Comparison of ENCODE assay signal across 8 mouse cellular contexts in the genomic region with DNA sequence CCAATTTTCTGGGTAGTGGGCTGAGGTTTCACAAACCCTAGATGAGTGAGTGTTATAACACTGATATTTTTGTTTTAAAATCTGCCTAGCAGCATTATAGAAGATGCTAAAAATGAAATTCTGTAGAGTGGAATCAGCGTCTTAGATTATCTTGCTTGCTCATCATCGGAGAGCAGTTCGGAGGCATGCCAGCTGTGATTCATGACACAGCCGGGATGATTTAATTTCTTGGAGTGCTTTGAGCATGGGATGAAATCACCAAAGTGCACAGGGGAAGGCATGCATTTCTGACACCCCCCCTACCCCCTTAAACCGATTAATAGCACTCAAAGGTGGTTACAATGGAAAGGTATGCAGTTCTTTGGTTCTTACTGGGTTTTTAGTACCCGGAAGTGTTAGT. TPM values are rescaled to one million over a fixed set of nuclear protein-coding genes. Genes with fewer than 3 reads are reported as not detected.
DNase-seq lines count a peak whose midpoint lies in the region.

No protein-coding gene starts in this region.

- intact Hi-C loops in left cerebral cortex, postnatal 10 days (cut with DNase I) = no loop called here

- peak; percentile 44 for DNase-seq in gastrocnemius, adult 18-20 months (ENCODE audit: low spot score)
- no peak for DNase-seq in gastrocnemius, postnatal 25 days
- peak; percentile 33 for DNase-seq in cerebellum, adult 8-10 months
- peak; percentile 32 to 33 for DNase-seq in frontal cortex, postnatal 10 days (ENCODE audit: low spot score in 2 of 2)
- peak; percentile 43 to 45 for DNase-seq in left cerebral cortex, postnatal 10 days (ENCODE audit: extremely low spot score in 1 of 2, low spot score in 2 of 2)
- peak; percentile 61 to 76 for DNase-seq in right cerebral cortex, adult 2 months (ENCODE audit: low spot score in 2 of 2)
- DNase-seq in spleen, adult 18-20 months = no peak
- no peak for DNase-seq in adipocyte (ENCODE audit: low spot score)

RNA-seq across cellular contexts. Expression of a gene that starts 1.6 kb away (rescaled TPM):
- 1 to 10 TPM in 1 of 2 experiments, under 1 TPM in 1; 1.00 to 1.6 TPM for total RNA-seq in gastrocnemius, adult 18-20 months (2021)
- total RNA-seq in gastrocnemius, postnatal 25 days (2021) = 1 to 10 TPM; 1.2 to 3.1 TPM
- total RNA-seq in left cerebral cortex, postnatal 10 days (2021) = 100 to 1,000 TPM; 221 to 223 TPM

Comparison
In these comparisons a context has a peak if more than half of its experiments do, and no peak if none do; other contexts are left out.
1. DNase-seq: peak in gastrocnemius, adult 18-20 months (single experiment), cerebellum, adult 8-10 months (single experiment), frontal cortex, postnatal 10 days (2 of 2), left cerebral cortex, postnatal 10 days (2 of 2) and right cerebral cortex, adult 2 months (2 of 2); none in gastrocnemius, postnatal 25 days (single experiment), spleen, adult 18-20 months (0 of 2) and adipocyte (single experiment).
2. RNA of a gene that starts 1.6 kb away (total RNA-seq): 221 to 223 TPM in left cerebral cortex, postnatal 10 days; 1.2 to 3.1 TPM in gastrocnemius, postnatal 25 days and 1.00 to 1.6 TPM in gastrocnemius, adult 18-20 months; every median in the first group is over 10 times any median in the second.